Mouse (Mus musculus) liver, adult 2 months (tissue): ENCODE measurements around the gene Cldn4.

Source experiments
- CTCF ChIP-seq: fragments of 200-500 bp; IDR thresholded peaks from 2 replicates; pipeline ENCODE4 v1.5.1; 2011; ENCODE audit warnings: low read depth, low read length, control low read depth
- POLR2A ChIP-seq: fragments of 200-500 bp; IDR thresholded peaks from 2 replicates; pipeline ENCODE4 v1.6.1; 2011; ENCODE audit warnings: low read length, control low read depth; ENCODE audit not compliant: insufficient read depth; ENCODE audit errors: extremely low read depth

- TF ChIP-seq POLR2A (no peak), CTCF (no peak)
Observed at GRCm38 (mm10) chr5:134911901-134912300, 34.8 kb downstream of the Cldn4 start.
